Mouse (Mus musculus): ENCODE measurements around the gene Rbm41. TPM values are rescaled to one million over a fixed set of nuclear protein-coding genes. Genes with fewer than 3 reads are reported as not detected.

Rbm41 gene
- polyA plus RNA-seq, 1 experiment from 2014 or later, result 5.0 TPM

DNA sequence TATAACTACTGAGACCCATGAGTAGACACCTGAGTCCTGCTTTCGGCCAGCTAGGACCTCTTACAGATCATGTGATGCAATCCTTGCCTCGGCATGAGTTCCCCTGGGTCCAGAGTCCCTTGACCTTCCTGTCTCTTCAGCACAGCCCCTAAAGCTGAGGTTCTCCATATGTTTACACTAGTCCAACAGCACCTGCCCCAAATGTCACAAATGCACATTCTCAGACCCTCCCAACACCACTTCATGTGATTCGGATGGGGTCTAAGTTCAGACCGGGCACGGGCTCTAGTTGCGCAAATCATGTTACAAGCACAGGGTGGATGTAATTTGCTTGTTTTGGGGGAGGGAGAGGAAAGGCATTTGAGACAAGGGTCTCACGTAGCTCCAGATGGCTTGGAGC lies 121.3 kb downstream of the Rbm41 start:
- ATAC-seq, result no peak
- no peaks in the 10 kb centered on the region for H3K4me1 ChIP-seq (ENCODE audit: control insufficient read depth, insufficient read depth, low read length)
- H3K36me3 ChIP-seq (ENCODE audit: control insufficient read depth, insufficient read depth, low read length), result no peaks in the 10 kb centered on the region
- H3K9ac ChIP-seq (ENCODE audit: low read depth, low read length), result no peak overlapping the region
- no peaks in the 10 kb centered on the region for H3K9me3 ChIP-seq (replicated peaks; ENCODE audit: control insufficient read depth, low read length, poor library complexity, severe bottlenecking)
- H3K27ac ChIP-seq (ENCODE audit: low read length), result no peak overlapping the region
- H3K4me3 ChIP-seq (ENCODE audit: low read depth, low read length), result no peak overlapping the region
- 86% methylated on average over 7 of the region's 7 CpGs for WGBS
- no peak overlapping the region for H3K4me2 ChIP-seq (ENCODE audit: low read length)
- H3K27me3 ChIP-seq (ENCODE audit: control insufficient read depth, insufficient read depth, low read depth, low read length), result no peaks in the 10 kb centered on the region

DNA sequence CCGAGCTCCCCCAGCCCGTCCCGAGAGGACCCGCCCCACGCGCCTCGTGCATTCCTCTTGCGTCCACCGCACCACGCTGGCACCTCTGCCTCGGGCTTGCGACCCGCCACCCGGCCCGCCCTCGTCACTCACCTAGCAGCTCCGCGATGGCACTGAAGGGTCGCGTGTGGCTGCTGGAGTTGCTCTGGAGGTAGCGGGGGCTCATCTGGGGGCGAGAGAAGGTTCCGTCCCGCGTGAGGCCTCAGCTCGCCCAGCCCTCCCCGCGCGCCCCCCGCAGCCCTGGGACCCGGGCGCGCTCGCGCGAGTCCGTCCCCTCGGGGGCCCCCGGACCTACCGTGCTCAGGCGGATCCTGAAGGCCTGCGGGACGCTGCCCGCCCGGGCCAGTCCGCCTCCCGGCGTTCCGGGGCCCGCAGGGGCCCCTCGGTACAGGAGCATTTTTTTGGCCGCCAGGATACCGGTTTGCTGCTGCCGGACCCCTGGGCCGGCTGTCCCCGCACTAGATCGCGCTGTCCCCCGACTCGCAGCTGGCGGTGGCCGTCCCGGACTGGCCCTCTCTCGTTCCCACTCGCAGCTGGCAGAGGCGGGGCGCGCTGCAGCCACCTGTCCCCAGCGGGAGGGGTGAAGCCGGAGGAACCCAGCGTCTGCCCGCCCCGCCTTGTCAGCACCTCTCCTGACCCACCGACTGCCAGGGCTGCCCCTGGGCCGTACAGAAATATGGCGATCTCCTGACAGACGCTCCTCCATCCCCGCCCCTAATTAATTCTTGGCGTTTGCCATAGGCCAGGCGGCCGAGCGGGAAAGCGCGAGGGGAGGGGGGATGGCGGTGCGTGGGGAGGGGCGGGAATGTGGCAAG lies 127.2 kb downstream of the Rbm41 start, which contains the start of gene Morc4:
Gene Morc4, minus strand, starts transcription at position 740 of the 854 bp plus-strand sequence.
- Histone ChIP-seq H3K27ac (ENCODE audit: low read length) (peak within 1 kb of the TSS; percentile 45; the same call in 1 of the 2 replicates), H3K27me3 (ENCODE audit: control insufficient read depth, insufficient read depth, low read depth, low read length) (no peaks in the 10 kb centered on the region), H3K36me3 (ENCODE audit: control insufficient read depth, insufficient read depth, low read length) (no peaks in the 10 kb centered on the region), H3K4me3 (ENCODE audit: low read depth, low read length) (peak within 1 kb of the TSS; percentile 64), H3K4me1 (ENCODE audit: control insufficient read depth, insufficient read depth, low read length) (peaks cover 3% of the 10 kb centered on the region; the same call in 1 of the 2 replicates), H3K4me2 (ENCODE audit: low read length) (peak within 1 kb of the TSS; percentile 58), H3K9ac (ENCODE audit: low read depth, low read length) (peak within 1 kb of the TSS; percentile 74), H3K9me3 (replicated peaks; ENCODE audit: control insufficient read depth, low read length, poor library complexity, severe bottlenecking) (no peaks in the 10 kb centered on the region)
- WGBS, result 24% methylated on average over 61 of the region's 87 CpGs
- peak; percentile 95 for ATAC-seq

DNA sequence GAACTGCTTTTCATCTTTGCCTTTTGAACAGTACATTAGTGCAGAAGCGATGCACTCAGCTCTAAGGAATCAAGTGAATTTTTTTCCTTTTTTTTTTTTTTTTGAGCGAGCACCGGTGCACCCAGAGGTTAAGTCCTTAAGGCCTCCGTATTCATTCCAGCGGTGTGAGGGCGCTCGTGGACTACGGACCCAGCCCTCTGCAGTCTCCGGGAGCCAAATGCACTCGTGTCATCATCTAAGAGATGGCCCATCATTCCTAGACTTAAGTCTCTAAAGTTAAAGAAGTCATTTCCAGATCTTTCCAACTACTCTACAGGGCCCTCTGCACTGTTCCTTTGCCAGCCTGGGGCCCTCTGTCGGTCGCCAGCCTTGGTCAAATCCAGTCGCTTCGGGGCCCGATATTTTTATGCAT lies 128.1 kb downstream of the Rbm41 start:
- ATAC-seq, result peak; percentile 60
- Histone ChIP-seq H3K4me3 (ENCODE audit: low read depth, low read length) (peak overlapping the region; percentile 64), H3K4me2 (ENCODE audit: low read length) (peak overlapping the region; percentile 58), H3K9me3 (replicated peaks; ENCODE audit: control insufficient read depth, low read length, poor library complexity, severe bottlenecking) (no peaks in the 10 kb centered on the region), H3K9ac (ENCODE audit: low read depth, low read length) (no peak overlapping the region; the same call in 1 of the 2 replicates), H3K36me3 (ENCODE audit: control insufficient read depth, insufficient read depth, low read length) (no peaks in the 10 kb centered on the region), H3K27ac (ENCODE audit: low read length) (no peak overlapping the region), H3K4me1 (ENCODE audit: control insufficient read depth, insufficient read depth, low read length) (peaks cover 3% of the 10 kb centered on the region; the same call in 1 of the 2 replicates), H3K27me3 (ENCODE audit: control insufficient read depth, insufficient read depth, low read depth, low read length) (no peaks in the 10 kb centered on the region)
- 20% methylated on average over 15 of the region's 15 CpGs for WGBS

DNA sequence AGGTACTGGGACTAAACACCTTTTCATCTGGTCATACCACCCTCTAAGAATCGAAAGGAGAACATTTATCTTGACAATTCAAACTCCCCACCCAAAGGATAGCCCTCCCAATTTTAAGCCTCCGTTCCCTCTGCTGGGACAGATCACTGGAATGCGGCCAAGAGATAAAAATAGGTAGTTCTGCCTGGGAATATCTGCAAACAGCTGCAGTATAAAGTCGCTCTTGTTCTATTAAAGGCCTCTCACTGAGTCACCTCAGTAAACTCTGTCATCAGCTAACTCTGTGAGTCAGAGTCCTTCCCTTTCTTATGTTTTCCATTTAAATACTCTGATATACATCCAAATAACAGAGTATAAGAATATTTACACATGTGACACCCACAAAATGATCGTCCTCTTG lies 139.0 kb downstream of the Rbm41 start:
- Histone ChIP-seq H3K4me2 (ENCODE audit: low read length) (no peak overlapping the region), H3K27ac (ENCODE audit: low read length) (no peak overlapping the region), H3K27me3 (ENCODE audit: control insufficient read depth, insufficient read depth, low read depth, low read length) (no peaks in the 10 kb centered on the region), H3K36me3 (ENCODE audit: control insufficient read depth, insufficient read depth, low read length) (no peaks in the 10 kb centered on the region), H3K4me1 (ENCODE audit: control insufficient read depth, insufficient read depth, low read length) (no peaks in the 10 kb centered on the region), H3K9me3 (replicated peaks; ENCODE audit: control insufficient read depth, low read length, poor library complexity, severe bottlenecking) (no peaks in the 10 kb centered on the region), H3K9ac (ENCODE audit: low read depth, low read length) (no peak overlapping the region), H3K4me3 (ENCODE audit: low read depth, low read length) (no peak overlapping the region)
- 84% methylated on average over 5 of the region's 5 CpGs for WGBS
- ATAC-seq, result no peak

DNA sequence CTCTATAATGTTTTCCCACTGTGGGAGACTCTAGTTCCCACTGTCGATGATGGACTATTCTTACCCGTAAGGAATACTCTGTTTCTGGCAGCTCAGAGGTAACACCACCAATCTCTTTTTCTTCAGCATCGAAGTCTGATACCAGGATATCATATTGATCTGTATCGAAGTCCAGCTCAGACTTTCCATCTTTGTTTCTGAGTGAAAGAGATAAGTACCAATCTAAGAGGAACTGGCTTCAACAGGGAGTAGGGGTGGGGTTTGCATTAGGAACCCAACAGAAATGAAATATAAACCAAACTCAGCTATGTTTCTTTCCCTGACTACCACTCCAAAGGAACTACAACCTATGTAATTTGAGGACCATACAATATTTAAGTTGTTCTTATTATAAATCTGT lies 143.6 kb downstream of the Rbm41 start:
- Histone ChIP-seq H3K4me3 (ENCODE audit: low read depth, low read length) (no peak overlapping the region), H3K4me2 (ENCODE audit: low read length) (no peak overlapping the region), H3K27ac (ENCODE audit: low read length) (no peak overlapping the region), H3K9ac (ENCODE audit: low read depth, low read length) (no peak overlapping the region), H3K4me1 (ENCODE audit: control insufficient read depth, insufficient read depth, low read length) (no peaks in the 10 kb centered on the region), H3K9me3 (replicated peaks; ENCODE audit: control insufficient read depth, low read length, poor library complexity, severe bottlenecking) (no peaks in the 10 kb centered on the region), H3K36me3 (ENCODE audit: control insufficient read depth, insufficient read depth, low read length) (no peaks in the 10 kb centered on the region), H3K27me3 (ENCODE audit: control insufficient read depth, insufficient read depth, low read depth, low read length) (0 out of 2 replicates have a peak, but pooled peaks cover 2% of the 10 kb centered on the region)
- ATAC-seq, result no peak
- 94% methylated on average over 4 of the region's 4 CpGs for WGBS

DNA sequence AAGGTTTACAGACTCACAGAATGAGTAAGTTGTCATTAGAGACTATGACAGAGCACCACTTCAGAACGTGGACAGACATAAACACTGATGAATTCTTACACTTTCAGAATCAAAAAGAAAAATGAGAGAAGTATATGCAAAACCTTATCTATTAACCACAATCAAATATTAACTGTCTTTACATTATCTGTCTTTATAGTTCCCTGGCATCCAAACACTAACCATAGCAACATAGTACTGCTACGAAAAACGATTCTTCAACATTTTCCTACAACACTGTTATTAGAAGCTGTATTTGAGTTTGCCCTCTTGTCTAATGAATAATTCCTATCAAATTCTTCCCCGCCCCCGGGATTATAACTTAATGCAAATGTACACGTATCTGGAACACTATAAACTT lies 157.3 kb downstream of the Rbm41 start:
- Histone ChIP-seq H3K9ac (ENCODE audit: low read depth, low read length) (no peak overlapping the region), H3K4me2 (ENCODE audit: low read length) (no peak overlapping the region), H3K27me3 (ENCODE audit: control insufficient read depth, insufficient read depth, low read depth, low read length) (no peaks in the 10 kb centered on the region), H3K27ac (ENCODE audit: low read length) (no peak overlapping the region), H3K9me3 (replicated peaks; ENCODE audit: control insufficient read depth, low read length, poor library complexity, severe bottlenecking) (no peaks in the 10 kb centered on the region), H3K4me3 (ENCODE audit: low read depth, low read length) (no peak overlapping the region), H3K4me1 (ENCODE audit: control insufficient read depth, insufficient read depth, low read length) (no peaks in the 10 kb centered on the region), H3K36me3 (ENCODE audit: control insufficient read depth, insufficient read depth, low read length) (no peaks in the 10 kb centered on the region)
- 76% methylated on average over 6 of the region's 6 CpGs for WGBS
- no peak for ATAC-seq

Other genes with a start within 250 kb of the Rbm41 start
- gene Ripply1, start 216.2 kb downstream of the Rbm41 start, polyA plus RNA-seq (2015; fragmentation: Nextera tagmentation; extraction: Ambion mirVana), result 0.24 TPM in 1 of 2 replicates, not detected in the other
- gene Cldn2, start 197.8 kb downstream of the Rbm41 start, polyA plus RNA-seq (2015; fragmentation: Nextera tagmentation; extraction: Ambion mirVana), result 0.72 and 0.85 TPM in 2 replicates
- 3.3 and 3.4 TPM in 2 replicates for gene Morc4, start 126.9 kb downstream of the Rbm41 start, polyA plus RNA-seq (2015; fragmentation: Nextera tagmentation; extraction: Ambion mirVana)
- gene Nup62cl, start 64.1 kb upstream of the Rbm41 start, polyA plus RNA-seq (2015; fragmentation: Nextera tagmentation; extraction: Ambion mirVana), result 3.1 and 4.9 TPM in 2 replicates
- not detected in 2 replicates for gene Pih1h3b, start 64.3 kb upstream of the Rbm41 start, polyA plus RNA-seq (2015; fragmentation: Nextera tagmentation; extraction: Ambion mirVana)

Measured in midbrain, embryonic 16.5 days (tissue).